Mouse (Mus musculus): ENCODE measurements around the gene Tbc1d8.

Gene Tbc1d8

DNA sequence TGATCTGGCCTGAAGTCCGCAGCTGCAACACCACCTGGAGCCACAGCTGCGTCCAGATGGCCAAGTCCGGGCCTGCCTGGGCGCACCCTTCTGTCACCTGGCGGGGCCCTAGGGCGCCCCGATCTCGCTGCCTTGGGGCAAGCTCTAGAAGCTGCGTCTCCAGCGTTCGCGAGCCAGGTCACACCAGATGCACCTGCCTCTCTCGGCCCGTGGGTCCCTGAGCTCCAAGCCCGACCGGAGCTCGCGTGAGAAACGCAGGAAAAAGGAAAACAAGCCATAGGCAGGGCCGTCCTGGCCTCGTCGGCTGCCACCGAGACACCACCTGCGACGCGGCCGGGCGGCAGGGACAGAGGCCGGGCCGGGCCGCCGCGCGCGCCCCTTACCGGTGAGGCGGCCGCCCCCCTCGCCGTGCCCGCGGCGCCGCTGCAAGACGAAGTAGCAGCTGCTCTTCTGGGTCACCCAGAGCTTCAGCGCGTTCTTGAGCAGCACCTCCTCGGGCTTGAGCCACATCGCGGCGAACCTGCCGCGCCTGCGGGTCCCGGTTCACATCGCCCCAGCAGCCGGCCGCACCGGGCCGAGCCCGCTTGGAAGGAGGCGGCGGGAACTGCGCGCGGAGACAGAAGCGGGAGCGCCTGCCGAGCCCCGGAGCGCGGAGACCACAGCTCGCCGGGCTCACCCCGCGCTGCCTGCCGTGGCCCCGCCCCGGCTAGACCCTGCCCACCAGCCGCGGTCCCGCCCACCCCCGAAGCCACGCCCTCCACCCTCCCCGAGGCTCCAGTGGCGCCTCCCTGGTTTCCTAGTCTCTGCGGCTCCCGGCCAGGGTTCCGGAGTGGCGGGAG lies at the start of gene Tbc1d8:
Tbc1d8 (minus strand) TSS at position 699 of the 839 bp plus-strand sequence.
- DNase-seq (ENCODE audit: low spot score in 2 of 2): peak; percentile 18 to 25

DNA sequence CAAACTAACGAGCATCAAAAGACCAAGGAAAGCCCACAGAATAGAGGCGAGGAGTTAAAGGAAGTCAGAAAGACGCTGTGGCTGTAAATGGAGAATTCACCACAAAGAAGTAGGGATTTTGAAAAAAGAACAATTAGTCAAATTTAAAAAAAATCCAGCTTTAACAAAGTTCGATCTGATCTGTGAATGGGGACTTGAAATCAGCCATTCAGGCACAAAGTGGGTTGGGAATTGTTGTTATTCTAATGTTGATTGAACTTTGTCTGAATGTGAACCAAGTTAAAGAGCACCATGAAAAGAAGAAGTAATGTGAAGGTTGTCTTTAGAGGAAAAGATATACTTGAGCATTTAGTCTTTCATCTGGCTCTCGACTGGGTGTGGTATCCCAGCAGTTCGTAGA lies 49.8 kb upstream of the Tbc1d8 start:
- no peak for DNase-seq (ENCODE audit: low spot score in 2 of 2)

DNA sequence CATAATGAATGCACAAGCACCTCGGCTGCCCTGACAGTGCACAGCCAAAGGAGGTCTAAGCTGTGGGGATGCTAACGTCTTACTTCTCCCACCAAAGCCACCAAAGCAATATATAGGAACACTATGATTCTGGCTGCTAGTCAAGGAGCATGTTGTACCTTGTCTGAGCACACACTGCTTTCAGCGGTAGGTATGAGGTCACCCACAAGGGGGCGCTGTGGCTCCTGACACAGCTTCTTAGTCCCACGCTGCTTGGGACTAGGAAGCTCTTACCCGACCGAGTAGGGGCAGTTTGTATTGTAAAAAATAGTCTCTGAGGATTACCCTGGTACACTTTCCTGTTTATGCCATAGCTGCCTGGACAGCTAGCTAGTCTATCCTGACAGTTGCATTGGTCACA lies 48.9 kb upstream of the Tbc1d8 start:
- peak; percentile 62 to 79 for DNase-seq (ENCODE audit: low spot score in 2 of 2)

DNA sequence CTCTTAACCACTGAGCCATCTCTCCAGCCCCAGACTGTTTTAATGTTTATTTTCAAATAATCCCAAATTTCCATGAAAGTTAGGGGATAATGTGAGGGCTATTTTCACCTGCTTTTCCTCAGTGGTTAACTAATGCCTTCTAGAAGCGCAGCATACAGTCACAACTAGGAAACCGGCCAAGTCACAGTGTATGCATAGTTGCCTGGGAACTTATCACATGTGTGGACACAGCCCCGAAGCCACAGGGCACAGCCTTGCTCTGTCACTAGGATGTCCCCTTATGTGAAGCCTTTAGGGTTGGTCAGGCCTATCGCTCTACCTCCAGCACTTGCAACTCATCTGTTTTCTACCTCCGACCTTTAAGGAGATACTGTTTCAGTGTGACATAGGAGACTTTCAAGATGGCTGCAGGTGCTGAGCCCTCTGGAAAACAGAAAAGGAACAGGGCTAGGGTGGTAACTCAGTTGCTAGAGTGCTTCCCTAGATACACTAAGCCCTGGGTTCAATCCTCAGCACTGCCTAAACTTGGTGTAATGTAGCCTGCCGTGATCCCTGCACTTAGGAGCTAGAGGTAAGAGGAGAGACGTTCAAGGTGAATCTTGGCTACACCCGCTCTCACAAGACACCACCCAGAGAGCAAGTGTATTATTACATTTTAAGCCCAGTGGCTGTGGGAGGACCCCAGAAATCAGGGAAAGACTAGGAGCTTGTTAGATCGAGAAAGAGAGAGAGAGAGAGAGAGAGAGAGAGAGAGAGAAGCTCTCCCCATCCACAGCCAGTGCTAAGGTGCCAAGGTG lies 48.0 kb upstream of the Tbc1d8 start:
- DNase-seq (ENCODE audit: low spot score in 2 of 2): no peak

DNA sequence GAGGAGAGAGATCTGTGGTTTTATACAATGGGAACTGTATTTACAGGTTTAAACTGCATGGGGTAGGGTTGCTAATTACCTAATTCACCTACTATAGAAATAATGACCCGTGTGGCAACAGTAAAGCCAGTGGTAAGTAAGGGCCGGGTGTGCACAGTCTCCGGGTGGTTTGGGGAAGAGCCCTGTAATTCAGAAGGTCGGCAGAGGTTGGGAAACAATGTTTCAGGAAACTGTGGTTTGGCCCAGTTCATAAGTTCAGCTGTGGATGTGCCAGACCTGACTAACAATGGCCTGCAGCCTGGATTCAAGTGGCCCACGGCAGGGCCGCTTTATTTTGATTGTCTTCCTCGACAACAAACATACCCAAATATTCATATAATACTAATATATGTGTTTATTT lies 47.2 kb upstream of the Tbc1d8 start:
- no peak for DNase-seq (ENCODE audit: low spot score in 2 of 2)

DNA sequence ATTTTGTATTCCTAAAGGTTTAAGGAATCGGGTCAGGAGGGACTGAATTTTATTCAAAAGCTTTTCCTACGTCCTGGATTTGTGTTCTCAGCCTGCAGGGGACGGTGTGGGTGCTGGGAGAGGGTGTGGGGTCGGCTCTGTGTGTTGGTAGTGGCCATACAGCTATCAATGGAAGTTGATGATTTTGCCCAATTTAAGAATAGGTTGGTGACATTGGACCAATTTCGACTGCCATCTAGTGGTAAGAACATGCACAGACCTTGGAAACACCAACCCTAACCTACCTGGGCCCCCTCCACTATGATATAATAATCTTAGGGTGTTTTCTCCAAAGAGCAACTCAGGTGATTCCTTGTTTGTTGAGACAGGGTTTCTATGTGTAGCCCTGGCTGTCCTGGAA lies 44.0 kb upstream of the Tbc1d8 start:
- peak in 1 of 2 experiments; percentile 27 for DNase-seq (ENCODE audit: low spot score in 2 of 2)

DNA sequence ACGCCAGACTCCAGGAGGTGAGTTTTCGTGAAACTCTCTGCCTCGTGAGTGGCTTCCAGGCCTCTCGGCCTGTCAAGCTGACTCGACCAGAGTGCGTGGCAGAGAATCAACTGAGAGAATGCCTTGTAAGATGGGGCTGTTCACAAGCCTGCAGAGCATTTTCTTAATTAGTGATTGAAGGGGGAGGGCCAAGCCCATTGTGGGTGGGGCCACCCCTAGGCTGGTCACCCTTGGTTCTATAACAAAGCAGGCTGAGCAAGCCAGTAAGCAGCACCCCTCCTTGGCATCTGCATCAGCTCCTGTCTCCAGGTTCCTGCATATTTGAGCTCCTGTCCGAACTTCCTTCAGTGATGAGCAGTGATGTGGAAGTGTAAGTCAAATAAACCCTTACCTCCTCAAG lies 42.8 kb upstream of the Tbc1d8 start:
- no peak for DNase-seq (ENCODE audit: low spot score in 2 of 2)

DNA sequence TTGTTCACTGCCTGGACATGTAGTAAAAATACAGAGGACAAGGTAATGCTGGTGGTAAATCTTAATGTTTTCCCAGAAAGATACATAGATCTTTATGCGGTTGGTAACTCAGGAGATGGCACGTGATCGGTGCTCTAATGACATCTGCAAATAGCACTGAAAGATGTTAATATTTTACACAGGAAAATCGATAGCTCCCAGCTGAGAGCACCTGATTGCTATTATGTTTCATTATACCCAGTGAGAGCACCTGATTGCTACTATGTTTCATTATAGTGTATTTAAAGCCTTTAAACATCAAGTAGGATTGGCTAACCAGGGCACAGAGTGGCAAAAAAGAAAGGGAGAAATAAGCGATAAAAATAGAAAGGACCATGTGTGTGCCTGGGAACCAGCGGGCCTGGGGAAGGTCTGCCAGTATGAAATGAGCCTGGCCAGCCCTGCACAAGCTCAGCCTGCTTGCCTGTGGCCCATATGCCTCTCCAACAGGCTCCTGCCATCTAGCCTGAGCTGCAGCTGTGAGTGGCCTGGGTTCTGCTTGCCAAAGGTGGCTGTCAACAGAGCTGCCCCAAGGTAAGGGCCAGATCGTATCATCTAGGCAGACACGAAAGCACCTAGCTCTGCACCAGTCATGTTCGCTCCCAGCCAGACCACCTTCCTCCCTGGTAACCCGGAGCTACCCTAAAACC lies 36.9 kb upstream of the Tbc1d8 start:
- DNase-seq (ENCODE audit: low spot score in 2 of 2): no peak

DNA sequence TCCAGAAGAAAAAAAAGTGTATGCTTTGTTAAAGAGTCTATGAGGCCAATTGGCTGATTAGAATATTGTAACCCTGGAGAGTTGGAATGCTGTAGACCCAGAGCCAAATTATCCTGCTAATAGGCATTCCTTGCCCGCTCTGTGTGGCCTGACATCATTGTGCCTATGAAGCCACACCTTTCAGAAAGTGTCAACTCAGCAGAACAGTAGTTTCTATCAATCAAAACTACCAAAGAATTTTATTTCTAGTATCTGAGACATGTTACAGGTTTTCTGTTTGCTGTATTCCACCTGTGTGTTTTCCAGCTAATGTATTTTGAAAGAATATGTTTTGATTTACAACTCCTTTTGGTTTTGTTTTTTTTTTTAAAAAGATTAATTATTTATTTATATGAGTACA lies 33.6 kb upstream of the Tbc1d8 start:
- DNase-seq (ENCODE audit: low spot score in 2 of 2): no peak

DNA sequence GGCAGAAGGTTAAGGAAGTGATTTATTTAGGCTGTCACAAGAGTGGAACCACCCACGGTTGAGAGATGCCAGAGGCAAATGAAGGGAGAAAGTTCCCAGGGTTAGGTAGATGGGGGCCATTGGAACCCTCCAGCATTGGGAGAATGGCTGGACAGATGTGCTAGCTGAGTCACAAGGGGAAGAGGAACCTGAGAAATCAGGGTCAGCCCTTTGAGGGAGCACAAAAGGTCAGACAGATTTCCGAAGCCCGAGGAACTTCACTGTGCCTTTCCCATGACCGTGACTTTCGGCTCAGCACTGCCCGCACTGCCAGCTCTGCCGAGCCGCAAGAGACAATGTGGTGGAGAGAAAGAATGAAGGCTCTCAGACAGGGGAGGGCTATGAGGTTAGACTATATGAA lies 33.2 kb upstream of the Tbc1d8 start:
- no peak for DNase-seq (ENCODE audit: low spot score in 2 of 2)

DNA sequence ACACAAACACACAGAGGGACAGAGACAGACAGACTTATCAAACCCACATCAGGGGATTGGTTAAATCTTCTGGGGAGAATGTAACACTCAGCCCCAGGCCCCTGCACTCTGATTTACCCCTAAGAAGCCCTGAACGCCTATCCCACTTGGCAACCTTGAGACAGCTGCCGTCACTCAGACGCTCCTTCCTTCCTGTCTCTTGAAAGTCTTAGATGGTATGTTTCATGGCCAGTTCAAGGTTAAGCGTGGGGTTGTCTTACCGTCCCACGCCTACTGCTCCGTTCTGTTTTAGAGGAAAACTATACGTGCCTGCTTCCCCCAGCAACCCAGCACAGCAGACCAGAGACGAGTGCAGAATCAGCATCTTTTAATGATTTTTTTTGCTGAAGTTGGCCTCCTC lies 27.0 kb upstream of the Tbc1d8 start:
- no peak for DNase-seq (ENCODE audit: low spot score in 2 of 2)

DNA sequence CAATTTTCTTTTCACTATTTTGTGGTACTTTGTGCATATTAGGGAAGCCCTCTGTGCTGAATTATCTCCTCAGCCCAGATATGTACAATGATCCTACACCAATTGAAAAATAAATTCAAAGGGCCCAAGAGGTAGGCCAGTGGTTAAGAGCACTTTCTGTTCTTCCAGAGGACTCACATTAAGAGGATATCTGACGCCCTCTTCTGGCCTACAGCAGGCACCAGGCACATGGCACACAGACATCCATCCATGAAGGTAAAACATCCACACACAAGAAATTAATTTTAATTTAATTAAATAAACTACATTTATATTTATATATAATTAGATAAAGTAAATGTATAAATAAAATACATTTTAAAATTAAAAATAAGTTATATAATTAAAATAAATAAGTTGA lies 25.7 kb upstream of the Tbc1d8 start:
- DNase-seq (ENCODE audit: low spot score in 2 of 2): no peak

DNA sequence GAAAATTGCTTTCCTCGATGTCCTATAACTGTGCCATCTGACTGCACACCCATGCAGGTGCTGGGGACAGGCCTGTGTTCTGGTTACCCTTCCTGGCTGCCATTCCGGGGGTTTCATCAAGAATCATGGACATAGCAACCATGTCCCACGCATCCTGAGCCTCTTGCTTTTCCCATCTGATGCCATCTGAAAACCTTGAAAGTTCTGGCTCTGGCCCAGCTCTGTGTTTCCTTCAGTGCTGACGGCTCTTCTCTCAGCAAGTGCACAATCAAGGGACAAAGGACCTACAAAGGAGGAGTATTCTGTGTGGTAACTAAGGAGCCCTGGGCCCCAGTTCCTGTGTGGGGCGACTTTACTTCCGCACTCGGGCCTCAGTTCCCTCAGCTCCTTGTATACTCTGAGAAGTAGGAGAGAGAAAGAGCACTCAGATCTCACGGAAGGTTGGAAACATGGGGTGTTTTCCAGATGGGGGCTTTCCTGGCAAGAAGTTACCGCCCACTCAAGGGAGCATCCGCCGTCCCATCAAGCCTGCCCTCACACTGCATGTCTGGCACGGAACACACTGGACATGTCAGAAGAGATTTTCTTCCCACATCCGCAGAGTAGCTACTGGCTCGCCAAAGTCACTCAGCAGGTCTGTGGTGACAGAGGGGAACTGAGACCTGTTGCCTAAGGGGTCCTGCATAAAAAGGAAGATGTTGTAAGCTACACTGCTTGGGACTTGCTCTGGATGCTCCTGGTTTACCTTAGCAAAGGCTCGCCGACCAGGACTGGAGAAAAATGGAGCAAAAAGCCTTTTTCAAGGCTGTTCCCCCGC lies 24.5 kb upstream of the Tbc1d8 start:
- peak in 1 of 2 experiments; percentile 11 for DNase-seq (ENCODE audit: low spot score in 2 of 2)

DNA sequence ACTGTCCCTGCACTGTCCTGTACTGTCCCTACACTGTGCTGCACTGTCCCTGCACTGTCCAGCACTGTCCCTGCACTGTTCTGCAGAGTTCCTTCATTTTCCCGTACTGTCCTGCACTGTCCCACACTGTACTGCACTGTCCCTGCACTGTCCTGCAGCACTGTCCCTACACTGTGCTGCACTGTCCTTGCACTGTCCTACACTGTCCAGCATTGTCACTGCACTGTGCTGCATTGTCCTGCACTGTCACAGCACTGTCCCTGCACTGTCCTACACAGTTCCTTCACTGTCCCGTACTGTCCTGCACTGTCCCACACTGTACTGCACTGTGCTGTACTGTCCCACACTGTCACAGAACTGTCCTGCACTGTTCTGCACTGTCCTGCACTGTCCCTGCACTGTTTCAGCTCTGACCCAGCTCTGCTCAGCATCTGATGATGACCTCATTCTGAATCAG lies 21.0 kb upstream of the Tbc1d8 start:
- no peak for DNase-seq (ENCODE audit: low spot score in 2 of 2)

DNA sequence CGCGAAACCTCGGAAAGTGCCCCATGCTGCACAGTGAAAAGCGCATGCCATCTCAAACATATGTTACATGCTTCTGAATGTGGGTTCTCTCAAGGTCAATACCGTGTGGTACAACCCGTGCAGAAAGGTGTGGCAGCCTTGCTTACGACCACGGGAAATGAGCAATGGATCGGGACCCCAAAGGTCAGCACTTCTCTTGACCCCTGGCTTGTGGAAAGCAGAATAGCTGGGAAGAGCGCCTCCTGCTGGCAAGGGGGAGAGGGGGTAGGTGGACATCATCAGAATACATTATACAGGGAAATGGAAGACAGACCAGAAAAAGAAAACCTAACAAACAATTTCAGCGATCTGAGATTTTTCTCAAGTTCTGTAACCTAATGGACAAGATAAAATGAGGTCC lies 19.2 kb upstream of the Tbc1d8 start:
- DNase-seq (ENCODE audit: low spot score in 2 of 2): no peak

DNA sequence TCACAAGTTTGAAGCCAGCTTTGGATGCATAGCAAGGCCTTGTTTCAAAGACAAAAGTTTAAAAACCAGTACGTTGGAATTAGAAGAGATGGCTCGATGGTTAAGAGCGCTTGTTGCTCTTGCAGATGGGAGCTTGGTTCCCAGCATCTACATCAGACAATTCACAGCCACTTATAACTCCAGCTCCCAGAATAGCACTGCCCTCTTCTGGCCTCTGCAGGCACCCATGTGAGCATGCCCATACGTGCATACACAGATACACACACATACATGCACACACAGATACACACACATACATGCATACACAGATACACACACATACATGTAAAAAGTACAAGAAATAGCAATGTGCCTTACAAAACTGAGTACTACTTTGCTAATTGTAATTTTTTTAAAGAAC lies 18.4 kb upstream of the Tbc1d8 start:
- DNase-seq (ENCODE audit: low spot score in 2 of 2): no peak

DNA sequence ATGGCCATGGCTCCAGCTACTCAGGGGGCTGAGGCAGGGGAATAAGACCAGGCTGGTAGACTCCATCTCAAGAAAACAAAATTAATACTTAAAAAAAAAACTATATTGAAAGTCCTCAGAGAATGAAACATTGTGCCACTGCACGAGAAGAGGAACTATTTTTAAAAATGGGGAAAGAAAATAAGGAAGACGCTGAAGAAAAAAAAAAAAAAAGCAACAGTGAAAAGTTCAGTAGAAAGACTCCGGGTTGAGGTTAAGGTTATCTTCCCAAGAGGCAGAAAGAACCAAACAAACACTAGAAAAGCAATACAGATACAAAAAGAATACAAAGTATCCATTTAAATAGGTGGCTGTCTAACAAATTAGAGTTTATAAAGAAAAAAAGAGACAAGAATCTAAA lies 15.1 kb upstream of the Tbc1d8 start:
- DNase-seq (ENCODE audit: low spot score in 2 of 2): no peak

DNA sequence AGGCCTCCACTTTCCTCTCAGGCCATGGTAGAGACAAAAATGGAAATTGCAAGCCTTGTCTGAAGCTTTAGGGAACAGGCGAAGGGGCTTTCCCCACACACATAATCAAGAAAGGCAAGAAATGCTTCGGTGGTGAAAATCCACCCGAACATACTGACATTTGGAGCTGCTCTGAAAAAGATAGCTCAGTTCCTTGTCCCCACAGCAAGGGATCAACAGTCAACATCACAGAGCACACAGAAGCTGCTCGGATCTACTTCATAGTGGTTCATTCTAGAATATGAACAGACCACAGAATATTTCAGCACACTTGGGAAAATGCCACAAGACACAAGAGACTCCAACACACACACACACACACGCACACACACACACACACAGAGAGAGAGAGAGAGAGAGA lies 14.6 kb upstream of the Tbc1d8 start:
- DNase-seq (ENCODE audit: low spot score in 2 of 2): no peak

DNA sequence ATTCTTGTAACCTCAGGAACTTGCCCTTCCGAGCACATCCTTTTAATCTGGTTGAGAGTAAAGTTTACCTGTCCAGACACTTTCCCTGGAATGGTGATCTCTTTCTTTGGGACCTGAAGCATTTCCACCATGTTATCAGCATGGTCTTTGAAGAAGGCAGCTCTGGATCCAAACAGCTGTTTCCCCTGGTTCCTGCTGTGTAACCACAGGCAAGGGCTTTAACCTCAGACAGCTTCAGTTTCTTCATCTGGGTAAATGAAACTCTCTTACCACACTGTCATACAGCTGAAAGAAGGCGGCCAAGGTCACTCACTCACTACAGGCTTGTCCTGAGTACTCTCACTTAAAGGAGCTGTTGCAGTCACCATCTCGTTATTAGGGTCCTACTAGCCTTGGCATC lies 8.8 kb upstream of the Tbc1d8 start:
- DNase-seq (ENCODE audit: low spot score in 2 of 2): no peak

DNA sequence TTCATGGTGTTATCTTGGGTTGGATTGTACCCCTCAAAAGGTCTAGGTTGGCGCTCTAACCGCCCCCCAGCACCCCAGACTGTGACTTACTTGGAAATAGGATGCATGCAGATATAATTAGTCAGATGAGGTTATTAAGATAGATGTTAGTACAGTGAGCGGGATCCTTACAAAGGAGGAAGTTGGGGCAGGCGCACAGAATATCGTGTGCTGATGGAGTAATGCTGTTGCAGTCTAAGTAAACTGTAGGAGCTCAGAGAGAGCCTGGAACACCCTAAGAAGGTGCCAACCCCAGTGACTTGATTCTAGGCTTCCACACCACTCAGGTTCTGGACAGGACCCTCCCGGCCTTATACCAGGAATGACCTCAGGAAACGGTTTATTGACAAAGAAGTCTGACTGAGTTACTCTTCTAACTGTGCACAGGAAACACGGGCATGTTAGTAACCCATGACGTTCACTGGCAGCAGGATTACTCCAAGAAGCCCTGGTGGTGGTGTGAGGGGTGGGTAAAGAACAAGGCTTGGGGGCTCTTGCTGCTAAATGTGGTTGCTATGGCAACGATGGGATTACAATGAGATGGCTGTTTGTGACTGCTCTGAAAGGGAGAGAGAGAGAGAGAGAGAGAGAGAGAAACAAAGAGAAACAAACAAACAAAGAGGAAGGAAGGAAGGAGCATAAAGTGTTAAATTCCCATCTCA lies 3.7 kb upstream of the Tbc1d8 start:
- DNase-seq (ENCODE audit: low spot score in 2 of 2): no peak

DNA sequence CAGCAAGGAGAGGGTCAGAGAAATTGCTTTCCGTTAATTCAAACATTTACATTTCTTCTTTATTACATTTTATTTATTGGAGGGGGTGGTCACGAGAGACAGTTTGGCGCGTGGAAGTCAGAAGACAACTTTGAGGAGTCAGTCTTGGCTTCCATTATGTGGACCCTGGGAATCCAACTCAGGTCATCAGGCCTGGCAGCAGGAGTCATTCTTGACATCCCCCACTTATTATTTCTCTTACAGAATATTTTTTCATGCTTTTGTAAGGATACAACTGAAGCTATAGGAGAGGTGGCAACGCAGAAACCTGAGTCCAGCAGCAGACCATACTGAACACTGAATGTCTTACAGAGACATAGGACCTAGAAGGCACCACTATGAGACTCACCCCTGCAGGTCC lies 699 bp upstream of the Tbc1d8 start:
- no peak for DNase-seq (ENCODE audit: low spot score in 2 of 2)

Data from natural killer cell, adult 2 months (primary cell).